Mouse (Mus musculus) erythroblast, embryonic 14.5 days (primary cell): ENCODE measurements at regions not wholly inside any gene's neighbourhood (a gene's known extent, or its start where the extent isn't known, plus 50 kb on each side); places are given as distances from the start of the nearest gene placed in this dataset.

Experiments
- H3K27me3 ChIP-seq: 2 replicates; pipeline ENCODE4 v1.6.1; 2012; ENCODE audit warnings: inconsistent platforms; ENCODE audit not compliant: control insufficient read depth
- H3K36me3 ChIP-seq: 2 replicates; pipeline ENCODE4 v1.6.1; 2012; ENCODE audit warnings: mild to moderate bottlenecking, inconsistent platforms; ENCODE audit not compliant: control insufficient read depth
- H3K4me1 ChIP-seq: 2 replicates; pipeline ENCODE4 v1.6.1; 2012; ENCODE audit warnings: inconsistent platforms; ENCODE audit not compliant: control insufficient read depth
- H3K4me3 ChIP-seq: replicated peaks from 2 replicates; pipeline ENCODE3; 2012; ENCODE audit warnings: moderate library complexity, mild to moderate bottlenecking, inconsistent platforms
- H3K9me3 ChIP-seq: 2 replicates; pipeline ENCODE4 v1.6.1; 2012; ENCODE audit warnings: low read length, inconsistent platforms, mixed read lengths; ENCODE audit not compliant: control insufficient read depth
- GATA1 ChIP-seq: IDR thresholded peaks from 2 replicates; pipeline ENCODE4 v1.6.1; 2012; ENCODE audit warnings: low read length, inconsistent platforms, mixed read lengths
- TAL1 ChIP-seq: IDR thresholded peaks from 3 replicates; pipeline ENCODE4 v1.6.1; 2012; ENCODE audit warnings: low read length, inconsistent platforms, mixed read lengths

GRCm38 (mm10) chr3:52180306-52180705, 75.4 kb upstream of the Maml3 start:
- no peaks in the 10 kb centered on the region for H3K27me3 ChIP-seq
- no peak overlapping the region for H3K4me3 ChIP-seq
- H3K4me1 ChIP-seq = no peaks in the 10 kb centered on the region
- no peak for TF ChIP-seq TAL1
- no peak for TF ChIP-seq GATA1
- H3K9me3 ChIP-seq = no peaks in the 10 kb centered on the region
- H3K36me3 ChIP-seq = no peaks in the 10 kb centered on the region

GRCm38 (mm10) chr3:52180785-52181184, 75.9 kb upstream of the Maml3 start:
- no peaks in the 10 kb centered on the region for H3K4me1 ChIP-seq
- H3K36me3 ChIP-seq = no peaks in the 10 kb centered on the region
- H3K27me3 ChIP-seq = no peaks in the 10 kb centered on the region
- no peaks in the 10 kb centered on the region for H3K9me3 ChIP-seq
- no peak overlapping the region for H3K4me3 ChIP-seq
- no peak for TF ChIP-seq TAL1

GRCm38 (mm10) chr3:52181326-52182101, 76.6 kb upstream of the Maml3 start:
- no peaks in the 10 kb centered on the region for H3K4me1 ChIP-seq

GRCm38 (mm10) chr3:52184241-52184640, 79.4 kb upstream of the Maml3 start:
- Histone ChIP-seq H3K4me1 (no peaks in the 10 kb centered on the region), H3K9me3 (no peaks in the 10 kb centered on the region), H3K36me3 (no peaks in the 10 kb centered on the region), H3K27me3 (no peaks in the 10 kb centered on the region), H3K4me3 (no peak overlapping the region)
- TF ChIP-seq TAL1 (no peak), GATA1 (no peak)

More at GRCm38 (mm10) chr3:52181326-52182101, 76.6 kb upstream of the Maml3 start:
- H3K36me3 ChIP-seq = no peaks in the 10 kb centered on the region
- H3K4me3 ChIP-seq = no peak overlapping the region
- H3K27me3 ChIP-seq = no peaks in the 10 kb centered on the region
- H3K9me3 ChIP-seq = no peaks in the 10 kb centered on the region
- TF ChIP-seq GATA1 = no peak
- TF ChIP-seq TAL1 = no peak

GRCm38 (mm10) chr3:52185351-52185750, 80.5 kb upstream of the Maml3 start:
- Histone ChIP-seq H3K27me3 (no peaks in the 10 kb centered on the region), H3K9me3 (no peaks in the 10 kb centered on the region)

GRCm38 (mm10) chr3:52187401-52187801, 80.7 kb upstream of the Foxo1 start:
- no peak overlapping the region for H3K4me3 ChIP-seq
- TF ChIP-seq TAL1 (no peak), GATA1 (no peak)
- H3K9me3 ChIP-seq = no peaks in the 10 kb centered on the region
- no peaks in the 10 kb centered on the region for H3K27me3 ChIP-seq
- H3K4me1 ChIP-seq = no peaks in the 10 kb centered on the region
- no peaks in the 10 kb centered on the region for H3K36me3 ChIP-seq

More at GRCm38 (mm10) chr3:52185351-52185750, 80.5 kb upstream of the Maml3 start:
- Histone ChIP-seq H3K4me1 (no peaks in the 10 kb centered on the region), H3K36me3 (no peaks in the 10 kb centered on the region), H3K4me3 (no peak overlapping the region)
- TF ChIP-seq TAL1 (no peak), GATA1 (no peak)

GRCm38 (mm10) chr3:52188303-52188702, 79.8 kb upstream of the Foxo1 start:
- Histone ChIP-seq H3K4me3 (no peak overlapping the region), H3K36me3 (no peaks in the 10 kb centered on the region), H3K4me1 (no peaks in the 10 kb centered on the region), H3K27me3 (no peaks in the 10 kb centered on the region), H3K9me3 (no peaks in the 10 kb centered on the region)
- TF ChIP-seq GATA1 (no peak), TAL1 (no peak)

- Histone ChIP-seq H3K9me3 (no peaks in the 10 kb centered on the region), H3K4me3 (no peak overlapping the region), H3K27me3 (no peaks in the 10 kb centered on the region), H3K4me1 (no peaks in the 10 kb centered on the region), H3K36me3 (no peaks in the 10 kb centered on the region)
- TF ChIP-seq TAL1 (no peak), GATA1 (no peak)
Observed at GRCm38 (mm10) chr3:52189016-52189415, 79.1 kb upstream of the Foxo1 start.

- Histone ChIP-seq H3K4me3 (no peak overlapping the region), H3K36me3 (no peaks in the 10 kb centered on the region), H3K27me3 (no peaks in the 10 kb centered on the region), H3K4me1 (no peaks in the 10 kb centered on the region), H3K9me3 (no peaks in the 10 kb centered on the region)
- no peak for TF ChIP-seq TAL1
- TF ChIP-seq GATA1 = no peak
Observed at GRCm38 (mm10) chr3:52190021-52190420, 78.1 kb upstream of the Foxo1 start.

- no peak for TF ChIP-seq GATA1
- TF ChIP-seq TAL1 = no peak
- H3K36me3 ChIP-seq = no peaks in the 10 kb centered on the region
- H3K4me3 ChIP-seq = no peak overlapping the region
- peaks cover 4% of the 10 kb centered on the region for H3K4me1 ChIP-seq
- H3K27me3 ChIP-seq = peaks cover 13% of the 10 kb centered on the region
- H3K9me3 ChIP-seq = no peaks in the 10 kb centered on the region
Observed at GRCm38 (mm10) chr3:52193026-52193425, 75.1 kb upstream of the Foxo1 start.
